Mouse (Mus musculus) gastrocnemius, adult 8-10 months (tissue): ENCODE results near the gene Maml3. TPM values are rescaled to one million over a fixed set of nuclear protein-coding genes. Genes with fewer than 3 reads are reported as not detected.

Source experiments
- DNase-seq, 2 experiments: peaks; one replicate each; pipeline ENCODE4 v3.0.0; 2022; ENCODE audit warnings: low spot score in 2 of 2
- total RNA-seq, 4 experiments: library from RNA; stranded (reverse); gene quantifications; 2 replicates each; pipeline ENCODE4 v1.2.4; 2022

Maml3 gene
- total RNA-seq, 4 experiments from 2014 or later = 1.2 to 2.4 (median 1.8) TPM

DNA sequence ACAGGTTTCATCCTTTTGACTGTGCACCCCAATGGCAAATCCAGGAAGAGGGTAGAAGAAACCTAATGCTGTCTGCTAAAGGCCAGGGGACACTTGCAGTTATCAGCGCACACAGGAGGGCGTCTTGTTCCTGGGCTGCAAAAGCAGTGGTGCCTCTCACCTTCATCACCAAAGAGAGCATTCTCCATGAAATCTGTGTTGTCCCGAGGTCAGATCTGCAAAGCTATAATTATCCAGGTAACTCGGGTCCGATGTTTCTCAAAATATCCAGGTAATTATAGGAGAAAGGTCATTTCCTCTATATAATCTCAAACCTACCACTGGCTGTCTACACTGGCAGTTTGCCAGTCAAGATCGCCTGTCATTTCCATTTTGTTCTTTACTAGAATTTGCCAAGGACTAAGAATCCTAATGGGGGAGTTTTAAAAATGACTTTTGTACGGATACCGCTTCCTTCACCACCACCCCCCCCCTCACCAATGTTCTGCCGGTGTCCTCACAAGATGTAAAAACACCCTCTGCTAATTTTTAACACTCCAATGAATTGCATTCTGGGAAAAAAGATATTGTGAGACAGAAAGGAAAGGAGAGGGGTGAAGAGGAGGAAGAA is 98.0 kb downstream of the Maml3 start:
- DNase-seq = no peak

DNA sequence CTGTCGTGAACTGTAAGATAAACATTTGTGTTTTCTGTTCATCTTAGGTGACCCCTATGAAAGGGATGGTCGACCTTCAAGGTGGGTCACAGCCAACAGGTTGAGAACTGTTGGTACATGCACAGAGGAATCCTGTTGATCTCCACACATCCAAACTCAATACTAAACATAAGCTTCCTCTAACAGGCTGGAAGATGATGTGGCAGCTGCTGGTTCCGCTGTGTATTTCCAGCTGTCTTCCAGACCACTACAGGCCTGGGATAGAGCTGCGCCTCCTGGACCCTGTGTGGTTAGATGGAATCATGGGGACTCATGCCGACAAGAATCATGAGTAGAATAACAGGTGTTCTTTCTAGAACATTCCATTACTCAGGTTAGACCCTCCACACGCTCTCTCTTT is 101.2 kb downstream of the Maml3 start:
- no peak for DNase-seq

DNA sequence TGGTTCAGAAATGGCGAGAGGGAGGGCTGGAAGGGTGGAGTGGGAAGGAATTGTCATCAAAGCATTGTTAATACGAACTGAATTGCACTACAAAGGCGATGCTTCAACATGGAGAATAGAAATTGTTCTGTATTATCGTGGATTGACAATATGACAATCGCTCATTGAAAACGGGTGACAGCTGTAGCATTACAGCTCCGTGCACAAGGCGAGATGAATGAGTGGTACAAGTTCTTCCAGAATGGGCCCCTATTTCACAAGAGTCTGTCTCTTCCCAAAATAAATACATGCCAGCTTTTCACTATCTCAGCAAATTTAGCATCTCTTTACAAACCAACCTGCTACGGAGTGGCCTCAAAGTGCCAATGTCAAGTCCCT is 103.4 kb downstream of the Maml3 start:
- no peak for DNase-seq

DNA sequence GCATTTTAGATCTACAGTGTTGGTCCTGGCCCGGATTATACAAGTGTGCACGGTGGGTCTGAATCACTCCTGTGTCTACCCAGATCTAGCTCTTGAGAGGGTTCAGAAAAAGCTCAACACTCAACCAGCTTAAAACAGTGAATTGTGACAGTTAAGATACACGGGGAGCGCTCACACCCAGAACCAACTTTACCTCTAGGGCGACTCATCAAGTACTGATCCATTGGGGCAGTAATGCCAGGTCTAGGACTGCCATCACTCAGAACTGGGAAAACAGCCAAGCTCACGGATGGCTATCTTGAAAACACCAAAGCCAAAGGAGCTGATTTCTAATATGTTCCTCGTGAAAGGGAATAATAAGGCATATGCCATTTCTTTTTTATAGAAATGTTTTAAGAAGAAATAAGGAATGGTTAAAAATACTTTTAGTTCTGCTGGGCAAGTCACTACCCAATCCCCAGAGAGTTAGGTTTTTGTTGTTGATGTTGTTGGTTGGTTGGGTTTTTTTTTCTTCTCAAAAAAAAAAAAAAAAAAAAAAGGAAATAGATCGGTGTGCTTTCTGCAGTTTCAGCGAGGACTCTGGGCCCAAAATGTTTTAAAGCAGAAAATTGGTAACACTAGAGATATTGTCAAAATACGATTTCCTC is 103.9 kb downstream of the Maml3 start:
- no peak for DNase-seq

DNA sequence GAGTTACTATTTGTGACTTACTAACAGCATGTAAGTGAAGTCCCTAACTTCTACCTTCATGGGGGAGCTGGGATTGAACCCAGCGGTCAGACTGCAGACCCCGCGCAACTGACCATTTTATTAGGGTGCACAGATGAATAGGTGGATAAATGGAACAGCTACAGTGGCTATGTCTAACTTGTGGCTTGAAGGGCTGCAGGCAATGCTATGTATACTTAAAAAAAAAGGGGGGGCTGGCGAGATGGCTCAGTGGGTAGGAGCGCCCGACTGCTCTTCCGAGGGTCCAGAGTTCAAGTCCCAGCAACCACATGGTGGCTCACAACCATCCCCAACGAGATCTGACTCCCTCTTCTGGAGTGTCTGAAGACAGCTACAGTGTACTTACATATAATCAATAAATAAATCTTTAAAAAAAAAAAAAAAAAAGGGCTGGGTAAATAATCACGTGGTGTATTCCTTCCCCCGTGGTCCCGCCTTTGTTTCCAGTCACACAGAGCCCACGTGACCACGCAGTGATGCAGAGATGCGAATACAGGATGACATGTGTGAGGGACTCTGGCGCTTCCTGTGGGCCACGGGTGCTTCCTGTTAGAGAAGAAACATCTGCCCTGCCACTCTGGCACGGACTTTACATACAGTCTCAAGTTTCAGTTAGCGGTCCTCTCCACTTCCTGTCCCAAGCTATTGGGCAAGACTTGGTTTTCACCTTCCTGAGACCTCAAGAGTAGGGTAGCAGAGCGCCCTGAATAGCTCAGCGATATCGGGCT is 105.0 kb downstream of the Maml3 start:
- no peak for DNase-seq

DNA sequence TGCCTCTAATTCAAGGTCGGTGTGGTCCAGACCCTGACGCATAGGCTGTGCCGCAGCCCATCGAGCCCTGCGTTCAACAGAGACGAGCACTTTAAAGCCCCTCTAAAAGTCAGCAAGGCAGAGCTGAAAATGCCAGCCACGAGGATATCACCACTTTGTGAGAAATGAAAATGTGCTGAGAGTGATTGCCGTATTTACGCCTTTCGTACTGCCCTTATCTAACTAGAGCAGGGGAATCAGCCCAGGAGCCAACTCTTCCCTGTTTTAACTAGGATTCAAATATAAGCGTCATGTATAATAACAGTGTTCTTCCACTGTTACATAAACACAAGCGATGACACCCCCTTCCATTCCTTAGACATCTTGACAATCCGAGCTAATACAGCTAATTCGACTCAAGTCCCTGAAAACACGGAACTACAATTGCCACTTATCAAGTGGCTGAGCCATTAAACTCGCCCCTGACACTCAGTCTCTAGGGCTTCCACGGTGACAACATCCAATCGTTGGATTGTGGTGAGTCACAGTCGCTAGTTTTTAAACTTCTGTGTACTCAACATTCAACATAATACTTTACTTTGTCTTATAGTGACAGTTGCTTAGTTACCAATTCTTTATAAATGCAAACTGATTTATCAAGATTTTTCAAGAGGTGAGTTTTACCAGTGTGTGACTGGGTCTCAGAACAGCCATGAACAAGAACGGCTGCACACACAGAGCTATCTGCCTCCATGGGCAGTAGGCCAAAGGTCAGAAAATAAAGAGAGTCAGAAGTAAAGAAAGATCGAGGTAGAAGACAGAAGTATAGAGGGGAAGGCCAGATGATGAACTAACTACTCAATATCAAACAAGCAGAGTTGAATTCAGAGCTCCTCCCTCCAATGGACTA is 106.1 kb downstream of the Maml3 start:
- DNase-seq = no peak

DNA sequence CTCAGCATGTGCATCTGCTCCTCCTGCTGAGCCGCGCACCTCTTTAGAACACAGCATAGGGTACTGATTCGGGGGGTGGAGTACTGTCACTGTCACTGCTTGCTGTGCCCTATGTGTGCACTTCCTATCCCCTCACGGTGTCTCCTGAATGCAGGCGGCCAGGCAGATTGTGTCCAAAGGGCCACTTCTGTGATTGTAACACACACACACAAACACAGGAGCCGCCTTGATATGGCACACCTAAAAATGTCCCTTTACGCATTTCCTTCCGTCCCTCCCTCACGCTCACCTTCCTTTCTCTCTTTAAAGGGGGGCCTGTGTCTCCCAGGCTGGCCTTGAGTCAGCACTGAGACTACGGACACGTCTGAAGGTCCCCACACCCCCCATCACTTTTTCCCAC is 107.3 kb downstream of the Maml3 start:
- no peak for DNase-seq

DNA sequence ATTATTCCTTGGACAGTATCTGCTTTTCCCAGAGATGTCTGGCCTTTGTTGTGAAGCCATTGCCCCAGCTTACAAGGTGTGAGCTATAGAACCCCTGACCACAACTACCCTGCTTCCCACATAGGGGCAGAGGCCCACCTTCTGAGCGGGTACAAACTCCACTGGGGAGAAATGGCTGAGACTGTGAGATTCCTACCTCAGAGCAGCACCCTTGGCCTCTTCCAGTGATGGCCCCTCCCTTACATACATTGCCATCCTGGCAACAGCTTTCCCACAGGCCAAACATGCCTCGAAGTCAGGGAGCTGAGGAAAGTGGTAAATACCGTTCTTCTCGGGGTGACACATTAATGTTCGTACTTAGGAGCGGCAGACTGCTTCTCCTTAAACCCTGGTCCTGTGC is 118.4 kb downstream of the Maml3 start:
- DNase-seq = no peak

DNA sequence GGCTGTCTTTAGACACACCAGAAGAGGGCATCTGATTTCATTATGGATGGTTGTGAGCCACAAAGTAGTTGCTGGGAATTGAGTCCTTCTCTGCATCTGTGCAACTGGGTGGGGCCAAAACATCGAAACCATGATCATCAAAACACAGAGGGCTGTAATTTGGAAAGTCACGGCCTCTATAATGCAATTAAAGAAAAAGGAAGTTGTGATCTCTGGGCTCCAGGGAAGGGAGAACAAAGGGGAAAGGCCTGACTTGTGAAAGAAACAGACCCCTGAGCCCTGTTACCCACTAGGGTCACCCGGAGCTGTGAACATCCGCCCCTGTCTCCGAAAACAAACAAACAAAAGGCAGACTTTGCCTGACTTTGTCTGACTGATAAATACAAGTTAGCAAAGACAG is 123.4 kb downstream of the Maml3 start:
- DNase-seq = no peak

DNA sequence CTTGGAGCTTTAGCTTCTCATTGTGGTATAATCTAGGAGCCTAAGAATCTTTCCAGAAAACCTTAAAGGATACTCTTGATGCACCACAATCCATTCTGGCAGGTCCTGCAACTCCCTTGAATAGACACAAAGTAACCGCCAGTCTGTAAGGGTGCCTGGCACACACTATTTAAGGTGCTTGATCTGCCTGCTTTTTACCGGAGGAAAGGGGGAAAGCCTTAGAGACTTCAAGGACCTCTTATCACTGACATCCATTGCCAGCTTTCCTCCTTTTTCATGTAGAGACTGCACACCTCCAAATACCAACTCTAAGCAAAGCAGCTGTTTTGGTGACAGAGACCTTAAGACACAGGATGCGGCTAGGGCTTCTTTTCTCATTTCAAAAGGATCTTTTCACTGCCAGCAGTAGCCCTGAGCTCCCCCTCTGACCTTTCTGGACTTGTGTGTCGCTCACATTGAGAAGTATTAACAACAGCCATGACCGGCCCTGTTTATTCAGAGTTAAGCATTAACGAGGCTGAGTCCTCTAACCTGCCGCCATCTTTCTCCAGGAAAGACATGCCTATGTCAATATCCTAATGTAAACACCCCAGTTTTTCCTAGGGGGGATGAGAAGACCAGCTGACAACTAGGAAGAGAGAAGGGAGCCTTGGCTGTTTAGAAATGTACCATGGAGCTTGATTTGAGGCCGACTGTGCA is 127.1 kb downstream of the Maml3 start:
- no peak for DNase-seq

DNA sequence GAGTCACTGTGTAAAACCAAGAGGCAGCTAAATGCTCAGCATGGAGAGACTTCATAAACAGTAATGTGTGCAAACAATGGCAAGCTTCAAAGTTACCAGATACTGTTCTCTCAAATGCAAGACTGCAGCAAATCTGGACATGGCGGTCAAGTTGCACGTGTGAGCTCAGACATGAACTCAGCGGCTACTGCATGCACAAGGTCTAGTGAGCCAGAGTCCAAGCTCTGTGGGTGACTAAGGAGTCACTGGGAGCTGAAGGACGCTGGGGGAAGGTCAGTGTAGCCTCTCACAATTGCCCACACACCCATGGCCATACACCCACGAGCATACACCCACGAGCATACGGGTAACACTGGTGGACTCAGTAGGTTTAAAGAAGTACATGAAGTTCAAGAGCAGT is 130.3 kb downstream of the Maml3 start:
- DNase-seq = no peak

DNA sequence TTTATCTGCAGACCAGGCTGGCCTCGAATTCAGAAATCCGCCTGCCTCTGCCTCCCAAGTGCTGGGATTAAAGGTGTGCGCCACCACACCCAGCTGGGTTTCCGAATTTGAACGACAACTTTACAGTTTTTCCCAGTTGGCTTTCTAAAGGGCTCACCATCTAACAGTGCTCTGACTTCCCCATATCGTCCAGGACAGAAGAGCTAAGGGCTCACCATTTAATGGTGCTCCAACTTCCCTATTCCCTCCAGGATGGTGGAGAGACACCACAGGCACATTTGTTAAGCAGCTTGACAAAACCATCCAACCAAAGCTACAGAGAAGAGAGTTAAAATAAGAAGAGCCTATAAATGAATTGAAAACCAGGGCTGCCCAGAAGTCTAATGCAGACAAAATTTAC is 130.7 kb downstream of the Maml3 start:
- DNase-seq = no peak

DNA sequence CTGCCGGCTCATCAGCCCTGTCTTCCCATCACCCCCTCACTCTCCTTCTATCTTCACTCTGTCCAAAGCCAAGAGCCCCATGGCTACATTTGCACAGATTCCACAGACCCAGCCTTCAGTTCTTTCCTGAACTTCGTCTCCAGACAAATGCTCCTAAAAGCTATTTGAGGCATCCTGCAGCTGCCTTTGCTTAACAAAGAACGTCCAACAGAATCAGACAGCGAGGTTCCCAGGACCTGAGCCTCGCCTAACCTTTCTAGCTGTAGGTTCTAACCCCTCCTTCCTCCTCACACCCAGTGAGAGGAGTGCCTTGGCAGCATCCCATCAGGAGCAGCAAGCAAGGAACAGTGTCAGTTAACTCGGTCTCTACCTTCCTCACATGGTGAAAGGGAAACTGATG is 132.3 kb downstream of the Maml3 start:
- DNase-seq = no peak

DNA sequence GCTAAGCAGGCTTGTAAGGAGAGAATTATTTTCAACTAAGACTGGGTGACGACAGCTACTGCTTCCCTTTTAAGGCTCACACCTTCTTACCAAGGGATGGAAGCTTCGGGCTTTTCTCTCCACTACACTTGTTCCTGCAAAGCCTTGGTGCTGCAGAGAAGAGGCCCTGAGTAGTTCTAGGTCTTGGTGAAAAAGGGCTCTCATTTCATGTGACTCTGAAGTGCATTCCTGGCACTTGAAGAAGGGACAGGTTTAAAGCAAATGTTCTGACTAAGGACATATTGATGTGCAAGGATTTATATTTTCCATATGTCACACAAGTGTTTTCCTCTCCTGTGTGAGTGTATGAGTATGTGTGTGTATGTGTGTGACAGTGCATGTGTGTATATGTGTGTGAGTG is 134.4 kb downstream of the Maml3 start:
- no peak for DNase-seq

DNA sequence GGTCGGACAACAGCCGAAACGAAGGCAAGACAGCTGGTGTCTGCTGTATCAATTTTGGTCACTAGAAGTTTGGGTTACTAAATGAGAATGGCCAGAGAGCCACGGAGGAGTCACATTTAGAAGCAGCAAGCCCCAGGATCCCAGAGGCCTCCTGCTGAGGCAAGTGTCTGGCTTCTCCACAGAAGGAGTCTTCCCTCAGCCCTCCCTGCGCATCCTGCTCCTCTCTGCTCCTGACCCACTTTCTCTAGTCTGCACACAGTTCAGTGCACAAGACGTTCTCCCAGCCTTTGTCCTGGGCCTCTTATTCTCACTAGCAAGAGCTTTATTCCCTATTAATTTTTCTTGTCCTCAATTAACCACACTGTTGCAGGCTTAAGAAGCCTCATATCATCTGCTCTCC is 135.4 kb downstream of the Maml3 start:
- DNase-seq = no peak

DNA sequence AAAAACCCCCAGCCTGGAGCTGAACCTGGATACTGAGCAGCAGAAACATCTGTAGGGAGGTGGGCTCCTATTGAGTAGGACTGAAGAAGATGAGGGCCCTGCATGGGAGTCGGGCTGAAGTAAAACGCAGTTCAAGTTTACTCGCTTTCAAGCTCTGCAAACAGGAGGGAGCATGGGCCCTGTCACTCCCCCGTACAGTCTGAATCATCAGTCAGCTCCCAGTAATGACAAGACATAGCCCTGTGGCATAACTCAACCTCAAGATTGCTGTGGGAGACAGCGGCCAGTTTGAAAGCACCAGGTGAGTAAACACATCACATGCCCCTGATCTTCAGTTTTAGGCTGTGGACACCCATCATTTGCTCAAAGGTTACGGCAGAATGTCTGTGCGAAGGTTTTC is 139.0 kb downstream of the Maml3 start:
- no peak for DNase-seq

DNA sequence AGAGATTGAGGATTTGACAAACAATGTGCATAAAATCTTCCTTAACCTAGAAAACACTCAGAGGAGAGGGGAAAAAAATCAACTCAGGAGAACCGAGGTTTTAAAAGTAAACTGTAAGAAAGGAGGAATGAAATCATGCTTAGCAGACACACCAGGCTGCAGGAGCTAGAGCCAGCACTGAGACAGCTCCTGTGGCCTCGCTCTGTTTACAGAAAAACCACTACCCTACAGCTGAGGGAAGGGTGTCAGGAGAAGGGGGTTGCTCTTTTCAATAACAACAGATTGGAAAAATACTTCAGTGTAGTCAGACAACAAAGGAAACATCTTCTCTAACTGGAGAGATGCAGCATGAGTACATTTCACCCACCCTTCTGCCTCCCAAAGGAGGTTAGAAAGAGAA is 139.4 kb downstream of the Maml3 start:
- no peak for DNase-seq

DNA sequence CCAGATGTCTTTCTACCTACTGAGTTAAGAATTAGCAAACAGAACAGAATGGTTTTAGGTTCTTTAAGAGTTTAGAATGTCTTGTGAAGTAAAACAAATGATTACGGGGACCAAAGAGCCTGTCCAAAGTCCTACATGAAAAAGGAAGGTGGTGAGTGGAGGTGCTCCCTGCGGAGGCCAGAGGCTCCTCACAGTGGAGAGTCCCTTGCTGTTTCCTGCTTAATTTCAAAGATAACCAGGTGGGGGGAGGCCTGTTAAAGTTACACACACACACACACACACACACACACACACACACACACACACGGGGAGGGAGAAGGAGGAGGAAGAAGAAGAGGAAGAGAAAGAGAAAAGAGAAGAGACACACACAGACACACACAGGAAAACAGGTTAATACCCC is 139.9 kb downstream of the Maml3 start:
- DNase-seq = no peak

DNA sequence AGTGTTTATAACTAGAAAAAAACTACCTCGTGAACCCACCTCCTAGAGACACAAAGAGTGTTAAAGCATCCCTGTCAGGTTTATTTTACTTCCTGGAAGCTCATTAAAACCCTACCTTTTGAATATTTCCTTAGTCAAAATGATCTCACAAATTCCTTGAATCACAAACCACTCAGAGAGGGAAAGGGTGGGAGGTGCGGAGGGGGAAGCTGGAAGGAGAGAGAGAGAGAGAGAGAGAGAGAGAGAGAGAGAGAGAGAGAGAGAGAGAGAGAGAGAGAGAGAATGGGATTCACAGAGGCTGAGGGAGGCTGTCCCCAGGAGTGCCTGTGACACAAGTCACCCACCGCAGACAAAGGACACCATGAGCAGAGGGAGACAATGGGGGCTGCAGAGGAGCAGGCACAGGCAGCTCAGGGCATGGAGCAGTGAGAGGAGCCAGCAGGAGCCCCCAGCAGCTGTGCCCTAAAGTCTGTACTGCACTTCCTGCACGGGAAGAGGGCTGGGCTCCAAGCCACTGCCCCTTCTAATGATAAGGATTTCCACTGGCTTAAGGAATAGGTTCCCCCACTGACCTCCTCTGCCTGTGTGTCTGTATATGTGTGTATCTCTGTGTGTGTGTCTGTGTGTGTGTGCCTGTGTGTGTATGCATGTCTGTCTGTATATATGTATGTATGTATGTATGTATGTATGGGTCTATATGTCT is 140.8 kb downstream of the Maml3 start:
- no peak for DNase-seq

DNA sequence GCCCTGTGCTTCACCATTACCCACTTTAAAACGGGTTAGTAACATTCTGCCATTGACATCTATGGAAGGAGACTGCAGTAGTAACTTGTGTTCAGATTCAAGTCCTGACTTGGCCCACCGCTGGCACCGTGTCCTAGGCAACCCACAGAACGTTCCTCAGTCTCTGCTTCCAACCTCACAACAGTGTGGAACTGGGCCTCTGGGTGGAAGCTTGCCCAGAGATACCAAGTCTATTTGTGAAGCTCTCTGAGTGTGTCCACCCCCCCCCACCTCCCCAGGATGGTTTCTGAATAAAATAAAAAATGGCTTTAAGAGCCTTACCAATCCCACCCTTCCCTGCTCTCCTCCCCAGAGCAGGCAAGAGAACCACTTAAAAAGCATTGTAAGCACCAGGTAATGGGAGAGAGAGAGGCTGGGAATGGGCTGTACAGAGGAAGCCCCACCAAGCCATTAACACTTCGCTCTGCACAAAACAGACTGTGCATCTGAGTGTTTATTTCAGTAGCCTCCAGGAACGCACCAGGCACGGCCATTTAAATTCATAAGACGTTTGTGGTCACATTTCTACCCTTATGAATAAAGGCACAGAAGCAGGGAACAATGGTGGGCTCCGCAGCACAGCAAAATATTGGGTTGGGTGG is 141.6 kb downstream of the Maml3 start:
- no peak for DNase-seq
